Mouse (Mus musculus): Measurements from ENCODE around the gene Trappc5. TPM values are rescaled to one million over a fixed set of nuclear protein-coding genes. Genes with fewer than 3 reads are reported as not detected.
A peak's percentile ranks its signal among the peaks of the same experiment; 100 is the strongest.

Gene Trappc5
- polyA plus RNA-seq, 1 experiment from 2014 or later, result 41.5 TPM

GRCm38 (mm10) chr8:3654726-3655508 is 21.2 kb upstream of the Trappc5 start:
- H3K27me3 ChIP-seq, result 0 out of 2 replicates have a peak, but pooled peaks cover 4% of the 10 kb centered on the region
- WGBS, result 70% methylated on average over 11 of the region's 11 CpGs
- H3K9me3 ChIP-seq, result no peaks in the 10 kb centered on the region
- H3K4me2 ChIP-seq (replicated peaks), result no peak overlapping the region
- H3K36me3 ChIP-seq, result no peaks in the 10 kb centered on the region
- H3K27ac ChIP-seq, result no peak overlapping the region
- ATAC-seq (ENCODE audit: low FRiP score, low read depth), result no peak; the same call in 1 of the 2 replicates
- no peak overlapping the region for H3K9ac ChIP-seq
- no peak overlapping the region for H3K4me3 ChIP-seq
- no peaks in the 10 kb centered on the region for H3K4me1 ChIP-seq

- H3K9ac ChIP-seq, result no peak within 1 kb of the TSS
- H3K9me3 ChIP-seq, result no peaks in the 10 kb centered on the region
- no peak within 1 kb of the TSS for H3K4me3 ChIP-seq
- H3K4me1 ChIP-seq, result no peaks in the 10 kb centered on the region
- no peak for ATAC-seq (ENCODE audit: low FRiP score, low read depth)
- 65% methylated on average over 3 of the region's 3 CpGs for WGBS
- H3K36me3 ChIP-seq, result no peaks in the 10 kb centered on the region
- H3K27ac ChIP-seq, result no peak within 1 kb of the TSS
- no peak within 1 kb of the TSS for H3K4me2 ChIP-seq (replicated peaks)
- H3K27me3 ChIP-seq, result 0 out of 2 replicates have a peak, but pooled peaks cover 4% of the 10 kb centered on the region
Observed at GRCm38 (mm10) chr8:3655526-3655925, 20.6 kb upstream of the Trappc5 start, which contains the start of gene Retn. Retn (plus strand) TSS chr8:3655770.

GRCm38 (mm10) chr8:3656725-3657381 is 19.2 kb upstream of the Trappc5 start:
- no peak overlapping the region for H3K4me3 ChIP-seq
- no peak overlapping the region for H3K27ac ChIP-seq
- no peaks in the 10 kb centered on the region for H3K4me1 ChIP-seq
- ATAC-seq (ENCODE audit: low FRiP score, low read depth), result peak; percentile 40; the same call in 1 of the 2 replicates
- H3K9me3 ChIP-seq, result no peaks in the 10 kb centered on the region
- H3K4me2 ChIP-seq (replicated peaks), result no peak overlapping the region
- 23% methylated on average over 7 of the region's 7 CpGs for WGBS
- H3K36me3 ChIP-seq, result no peaks in the 10 kb centered on the region
- H3K9ac ChIP-seq, result no peak overlapping the region
- 0 out of 2 replicates have a peak, but pooled peaks cover 4% of the 10 kb centered on the region for H3K27me3 ChIP-seq

- H3K4me2 ChIP-seq (replicated peaks), result no peak overlapping the region
- no peak overlapping the region for H3K27ac ChIP-seq
- no peak overlapping the region for H3K9ac ChIP-seq
- H3K27me3 ChIP-seq, result 0 out of 2 replicates have a peak, but pooled peaks cover 4% of the 10 kb centered on the region
- WGBS, result 76% methylated on average over 8 of the region's 8 CpGs
- H3K4me3 ChIP-seq, result no peak overlapping the region
- no peaks in the 10 kb centered on the region for H3K9me3 ChIP-seq
- H3K4me1 ChIP-seq, result no peaks in the 10 kb centered on the region
- no peak for ATAC-seq (ENCODE audit: low FRiP score, low read depth)
- no peaks in the 10 kb centered on the region for H3K36me3 ChIP-seq
Observed at GRCm38 (mm10) chr8:3660889-3661288, 15.2 kb upstream of the Trappc5 start.

- no peak for ATAC-seq (ENCODE audit: low FRiP score, low read depth)
- no peaks in the 10 kb centered on the region for H3K27me3 ChIP-seq
- no peak overlapping the region for H3K4me2 ChIP-seq (replicated peaks)
- WGBS, result 61% methylated on average over 5 of the region's 5 CpGs
- no peak overlapping the region for H3K4me3 ChIP-seq
- H3K4me1 ChIP-seq, result no peaks in the 10 kb centered on the region
- H3K9ac ChIP-seq, result no peak overlapping the region
- H3K36me3 ChIP-seq, result no peaks in the 10 kb centered on the region
- H3K9me3 ChIP-seq, result no peaks in the 10 kb centered on the region
- no peak overlapping the region for H3K27ac ChIP-seq
Observed at GRCm38 (mm10) chr8:3664405-3664804, 11.7 kb upstream of the Trappc5 start.

- WGBS, result 77% methylated on average over 6 of the region's 6 CpGs
- H3K9ac ChIP-seq, result no peak within 1 kb of the TSS
- no peak within 1 kb of the TSS for H3K27ac ChIP-seq
- H3K4me2 ChIP-seq (replicated peaks), result no peak within 1 kb of the TSS
- H3K27me3 ChIP-seq, result no peaks in the 10 kb centered on the region
- H3K9me3 ChIP-seq, result no peaks in the 10 kb centered on the region
- H3K36me3 ChIP-seq, result no peaks in the 10 kb centered on the region
- H3K4me1 ChIP-seq, result no peaks in the 10 kb centered on the region
- H3K4me3 ChIP-seq, result no peak within 1 kb of the TSS
- ATAC-seq (ENCODE audit: low FRiP score, low read depth), result no peak
Observed at GRCm38 (mm10) chr8:3665507-3665906, 10.6 kb upstream of the Trappc5 start, which contains the start of gene Mcemp1. Mcemp1 (plus strand) TSS chr8:3665754.

- no peak for ATAC-seq (ENCODE audit: low FRiP score, low read depth)
- Histone ChIP-seq H3K4me3 (no peak overlapping the region), H3K4me2 (replicated peaks) (no peak overlapping the region), H3K9me3 (no peaks in the 10 kb centered on the region), H3K4me1 (peaks cover 6% of the 10 kb centered on the region; the same call in 1 of the 2 replicates), H3K27me3 (no peaks in the 10 kb centered on the region), H3K27ac (no peak overlapping the region), H3K36me3 (no peaks in the 10 kb centered on the region), H3K9ac (no peak overlapping the region)
- WGBS, result 80% methylated on average over 2 of the region's 2 CpGs
Observed at GRCm38 (mm10) chr8:3670388-3670787, 5.7 kb upstream of the Trappc5 start.

GRCm38 (mm10) chr8:3671980-3672491 is 4.1 kb upstream of the Trappc5 start, which contains the start of gene Fcor:
Fcor (minus strand) TSS chr8:3672362.
- under 1% methylated on average over 23 of the region's 23 CpGs for WGBS
- H3K4me2 ChIP-seq (replicated peaks), result peak within 1 kb of the TSS; percentile 65
- peak within 1 kb of the TSS; percentile 65 for H3K27ac ChIP-seq
- H3K27me3 ChIP-seq, result no peaks in the 10 kb centered on the region
- H3K36me3 ChIP-seq, result no peaks in the 10 kb centered on the region
- ATAC-seq (ENCODE audit: low FRiP score, low read depth), result peak; percentile 84
- H3K4me3 ChIP-seq, result peak within 1 kb of the TSS; percentile 59
- H3K9me3 ChIP-seq, result no peaks in the 10 kb centered on the region
- H3K4me1 ChIP-seq, result peaks cover 10% of the 10 kb centered on the region; the same call in 1 of the 2 replicates
- peak within 1 kb of the TSS; percentile 74 for H3K9ac ChIP-seq

- H3K27me3 ChIP-seq, result no peaks in the 10 kb centered on the region
- no peak overlapping the region for H3K27ac ChIP-seq
- peaks cover 12% of the 10 kb centered on the region for H3K36me3 ChIP-seq
- H3K9ac ChIP-seq, result no peak overlapping the region
- WGBS, result 49% methylated on average over 3 of the region's 3 CpGs
- no peak overlapping the region for H3K4me3 ChIP-seq
- no peaks in the 10 kb centered on the region for H3K9me3 ChIP-seq
- peaks cover 22% of the 10 kb centered on the region for H3K4me1 ChIP-seq
- no peak overlapping the region for H3K4me2 ChIP-seq (replicated peaks)
- no peak for ATAC-seq (ENCODE audit: low FRiP score, low read depth)
Observed at GRCm38 (mm10) chr8:3674671-3675070, 1.4 kb upstream of the Trappc5 start.

GRCm38 (mm10) chr8:3676993-3677579 is 987 bp downstream of the Trappc5 start:
- peak overlapping the region; percentile 87 for H3K27ac ChIP-seq
- ATAC-seq (ENCODE audit: low FRiP score, low read depth), result no peak
- peak overlapping the region; percentile 93 for H3K4me3 ChIP-seq
- peaks cover 22% of the 10 kb centered on the region for H3K4me1 ChIP-seq
- WGBS, result 8% methylated on average over 15 of the region's 15 CpGs
- H3K9ac ChIP-seq, result peak overlapping the region; percentile 96
- H3K4me2 ChIP-seq (replicated peaks), result peak overlapping the region; percentile 91
- no peaks in the 10 kb centered on the region for H3K9me3 ChIP-seq
- H3K27me3 ChIP-seq, result no peaks in the 10 kb centered on the region
- peaks cover 36% of the 10 kb centered on the region for H3K36me3 ChIP-seq

GRCm38 (mm10) chr8:3678831-3679230 is 2.7 kb downstream of the Trappc5 start:
- H3K4me3 ChIP-seq, result no peak overlapping the region
- no peak overlapping the region for H3K9ac ChIP-seq
- H3K4me2 ChIP-seq (replicated peaks), result no peak overlapping the region
- peaks cover 16% of the 10 kb centered on the region for H3K4me1 ChIP-seq
- WGBS, result 97% methylated on average over 23 of the region's 23 CpGs
- no peak overlapping the region for H3K27ac ChIP-seq
- H3K9me3 ChIP-seq, result no peaks in the 10 kb centered on the region
- ATAC-seq (ENCODE audit: low FRiP score, low read depth), result no peak
- peaks cover 47% of the 10 kb centered on the region for H3K36me3 ChIP-seq
- no peaks in the 10 kb centered on the region for H3K27me3 ChIP-seq

GRCm38 (mm10) chr8:3679236-3679635 is 3.1 kb downstream of the Trappc5 start:
- Histone ChIP-seq H3K27ac (no peak overlapping the region), H3K4me3 (no peak overlapping the region), H3K27me3 (no peaks in the 10 kb centered on the region), H3K4me2 (replicated peaks) (no peak overlapping the region), H3K4me1 (peaks cover 16% of the 10 kb centered on the region), H3K9me3 (no peaks in the 10 kb centered on the region), H3K9ac (no peak overlapping the region), H3K36me3 (peaks cover 47% of the 10 kb centered on the region)
- 95% methylated on average over 23 of the region's 23 CpGs for WGBS
- no peak for ATAC-seq (ENCODE audit: low FRiP score, low read depth)
